Mouse (Mus musculus): ENCODE data around the gene Rasl2-9. TPM values are rescaled to one million over a fixed set of nuclear protein-coding genes. Genes with fewer than 3 reads are reported as not detected.
"Not testable (repeated sequence)": the region's sequence is repeated elsewhere in the genome, so short reads cannot be mapped to it uniquely, and the experiment has no call there.

The Rasl2-9 gene
- 0.41 and 0.46 TPM in 2 replicates for polyA plus RNA-seq (2016; fragmentation: Nextera tagmentation; extraction: Ambion mirVana)

DNA sequence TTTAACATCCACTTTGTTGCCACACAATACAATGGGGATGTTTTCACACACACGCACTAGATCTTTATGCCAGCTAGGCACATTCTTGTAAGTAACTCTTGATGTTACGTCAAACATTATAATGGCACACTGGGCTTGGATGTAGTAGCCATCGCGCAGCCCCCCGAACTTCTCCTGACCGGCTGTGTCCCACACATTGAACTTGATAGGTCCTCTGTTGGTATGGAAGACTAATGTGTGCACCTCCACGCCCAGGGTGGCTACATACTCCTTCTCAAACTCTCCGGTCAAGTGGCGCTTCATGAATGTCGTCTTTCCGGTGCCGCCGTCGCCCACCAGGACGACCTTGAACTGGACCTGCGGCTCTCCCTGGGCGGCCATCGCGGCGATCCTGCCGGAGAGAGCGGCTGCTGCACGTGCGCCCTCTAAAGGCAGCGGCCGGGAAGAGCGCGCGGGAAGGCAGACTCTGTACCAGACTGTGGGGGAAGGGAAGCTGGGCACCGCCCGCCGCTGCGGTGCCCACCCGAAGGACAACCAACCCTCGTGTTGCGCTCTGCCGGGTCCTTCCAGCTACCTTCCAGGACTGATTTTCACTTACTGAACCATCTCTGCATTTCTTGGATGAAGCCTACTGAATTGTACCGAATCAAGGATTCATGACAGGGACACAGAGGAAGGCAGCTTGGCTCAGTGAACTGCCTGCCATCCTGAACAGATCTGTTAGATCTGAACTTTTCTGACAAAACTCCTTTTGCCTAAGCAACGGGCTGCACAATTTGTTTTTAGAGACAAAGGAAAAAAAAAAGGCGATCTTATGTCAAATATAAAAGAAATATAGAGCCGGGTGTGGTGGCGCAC, at the start of gene Rasl2-9:
Gene Rasl2-9, minus strand, starts transcription at position 402 of the 858 bp plus-strand sequence.
- peak within 1 kb of the TSS; percentile 35 for H3K4me3 ChIP-seq
- ATAC-seq (ENCODE audit: low FRiP score, low read depth), result peak; percentile 86
- peak within 1 kb of the TSS; percentile 54 for H3K4me2 ChIP-seq (replicated peaks)
- no peak within 1 kb of the TSS for H3K27ac ChIP-seq (replicated peaks)
- no peaks in the 10 kb centered on the region for H3K4me1 ChIP-seq
- H3K9ac ChIP-seq (replicated peaks), result peak within 1 kb of the TSS; percentile 41; the same call in 1 of the 2 replicates
- no peaks in the 10 kb centered on the region for H3K27me3 ChIP-seq
- H3K9me3 ChIP-seq, result no peaks in the 10 kb centered on the region
- WGBS, result 19% methylated on average over 42 of the region's 42 CpGs
- H3K36me3 ChIP-seq, result no peaks in the 10 kb centered on the region

DNA sequence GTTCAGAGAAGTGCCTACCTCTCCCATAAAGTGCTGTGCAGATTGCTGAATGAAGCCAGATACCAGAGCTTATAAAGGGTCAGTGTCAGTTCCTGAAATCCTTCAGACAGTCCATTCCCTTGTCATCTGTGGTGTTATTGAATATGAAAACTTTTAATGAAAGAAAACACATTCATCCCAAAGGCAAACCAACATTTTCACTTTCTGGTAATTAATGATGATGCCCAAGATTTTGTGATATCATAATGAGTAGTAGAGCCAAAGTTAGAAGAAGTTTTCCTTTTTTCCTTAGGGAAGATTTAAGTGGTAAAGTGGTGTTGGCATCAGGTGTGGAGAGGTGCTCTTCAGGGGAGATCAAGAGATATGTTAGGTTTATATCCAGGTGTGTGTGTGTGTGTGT, 23.8 kb upstream of the Rasl2-9 start, which contains the start of gene Vmn1r55:
Gene Vmn1r55, minus strand, starts transcription at position 101 of the 400 bp plus-strand sequence.
- not testable (repeated sequence) for H3K4me1 ChIP-seq; ATAC-seq (ENCODE audit: low FRiP score, low read depth); H3K27me3 ChIP-seq; H3K9me3 ChIP-seq; H3K36me3 ChIP-seq; H3K27ac ChIP-seq (replicated peaks); H3K4me2 ChIP-seq (replicated peaks); H3K9ac ChIP-seq (replicated peaks); H3K4me3 ChIP-seq

DNA sequence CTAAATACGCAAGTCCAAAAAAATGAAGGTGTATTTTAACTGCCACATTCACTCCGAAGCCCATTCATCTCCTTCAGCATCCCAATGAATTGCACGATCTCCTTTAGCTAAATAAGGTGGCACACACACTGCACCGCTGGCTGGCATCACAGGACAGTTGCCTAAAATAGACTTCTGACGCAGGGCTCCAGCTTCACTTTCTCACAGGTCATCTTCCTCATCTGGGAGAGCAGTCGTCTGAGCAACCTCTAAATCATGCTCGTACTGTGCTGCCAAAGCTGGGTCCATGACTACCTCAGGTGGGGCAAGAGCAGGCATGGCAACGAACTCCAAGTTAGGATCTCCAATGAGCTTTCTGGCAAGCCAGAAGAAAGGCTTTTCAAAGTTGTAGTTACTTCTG, 672 bp downstream of the Rasl2-9 start:
- H3K4me1 ChIP-seq, result no peaks in the 10 kb centered on the region
- 91% methylated on average over 8 of the region's 8 CpGs for WGBS
- no peak for ATAC-seq (ENCODE audit: low FRiP score, low read depth)

DNA sequence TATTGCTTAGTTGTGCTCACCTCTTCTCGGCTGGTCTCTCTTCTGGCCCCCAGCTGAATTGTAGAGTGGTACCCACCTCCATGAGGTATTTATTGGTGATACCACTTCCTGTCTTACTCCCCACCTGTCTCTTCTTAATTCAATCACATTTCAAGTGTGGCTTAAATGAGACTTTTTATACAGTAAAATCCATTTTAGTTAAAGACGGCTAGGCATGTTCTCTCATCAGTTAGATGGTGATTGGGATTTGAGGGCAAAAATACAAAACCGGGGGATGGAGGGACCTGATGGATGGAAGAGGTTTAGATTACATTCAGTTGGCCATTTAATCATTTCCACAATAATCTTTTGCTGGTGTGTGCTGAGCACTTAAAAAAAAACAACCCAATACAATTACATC, 8.9 kb downstream of the Rasl2-9 start, which contains the start of gene Rfpl4:
Gene Rfpl4, minus strand, starts transcription at position 101 of the 400 bp plus-strand sequence.
- 88% methylated on average over 3 of the region's 3 CpGs for WGBS
- Histone ChIP-seq H3K27ac (replicated peaks) (no peak within 1 kb of the TSS), H3K4me1 (no peaks in the 10 kb centered on the region), H3K27me3 (no peaks in the 10 kb centered on the region), H3K4me3 (no peak within 1 kb of the TSS), H3K9ac (replicated peaks) (no peak within 1 kb of the TSS), H3K4me2 (replicated peaks) (no peak within 1 kb of the TSS), H3K36me3 (no peaks in the 10 kb centered on the region), H3K9me3 (no peaks in the 10 kb centered on the region)
- no peak for ATAC-seq (ENCODE audit: low FRiP score, low read depth)

More for the DNA sequence above, 672 bp downstream of the Rasl2-9 start:
- no peak overlapping the region for H3K4me2 ChIP-seq (replicated peaks)
- no peak overlapping the region for H3K4me3 ChIP-seq
- H3K27ac ChIP-seq (replicated peaks), result no peak overlapping the region
- no peaks in the 10 kb centered on the region for H3K27me3 ChIP-seq
- H3K9me3 ChIP-seq, result no peaks in the 10 kb centered on the region
- H3K36me3 ChIP-seq, result no peaks in the 10 kb centered on the region
- H3K9ac ChIP-seq (replicated peaks), result no peak overlapping the region

DNA sequence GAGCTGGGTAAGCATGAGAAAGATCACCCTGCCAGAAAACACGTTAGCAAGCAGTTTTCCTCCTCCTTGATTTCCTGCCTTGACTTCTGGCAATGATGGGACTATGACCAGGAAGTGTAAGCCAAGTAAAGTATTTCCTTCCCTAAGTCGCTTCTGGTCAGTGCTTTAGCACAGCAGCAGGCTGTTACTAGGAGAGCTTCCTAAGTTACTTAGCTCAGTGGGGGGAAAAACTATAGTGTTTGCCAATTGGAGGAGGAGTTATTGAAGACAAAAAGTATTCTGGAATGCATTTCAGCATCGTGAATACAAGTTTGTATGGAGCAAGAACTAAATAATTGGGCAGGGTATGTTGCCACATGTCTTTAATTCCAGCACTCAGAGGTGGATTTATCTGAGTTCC, 13.0 kb downstream of the Rasl2-9 start:
- no peaks in the 10 kb centered on the region for H3K9me3 ChIP-seq
- H3K27me3 ChIP-seq, result no peaks in the 10 kb centered on the region
- ATAC-seq (ENCODE audit: low FRiP score, low read depth), result no peak
- no peaks in the 10 kb centered on the region for H3K36me3 ChIP-seq
- no peak overlapping the region for H3K27ac ChIP-seq (replicated peaks)
- no peak overlapping the region for H3K9ac ChIP-seq (replicated peaks)
- 50% methylated on average over 3 of the region's 3 CpGs for WGBS
- H3K4me3 ChIP-seq, result no peak overlapping the region
- H3K4me1 ChIP-seq, result no peaks in the 10 kb centered on the region
- H3K4me2 ChIP-seq (replicated peaks), result no peak overlapping the region

DNA sequence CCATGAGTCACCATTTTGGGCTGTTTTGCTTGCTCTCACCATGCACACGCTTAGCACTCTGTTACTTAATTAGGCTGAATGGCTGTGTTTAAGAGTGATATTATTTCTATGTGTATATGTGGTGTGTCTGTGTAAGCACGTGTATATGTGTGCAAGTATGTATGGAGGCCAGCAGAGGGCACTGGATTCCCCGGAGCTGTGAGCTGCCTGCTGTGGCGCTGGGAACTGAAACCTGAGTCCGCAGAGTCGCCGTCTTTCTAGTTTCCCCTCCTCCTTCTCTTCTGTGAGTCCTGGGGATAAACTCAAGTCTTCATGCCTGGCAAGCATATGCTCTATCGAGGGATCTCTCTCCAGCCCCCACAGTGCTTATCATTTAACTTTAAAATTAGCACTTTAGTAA, 16.4 kb downstream of the Rasl2-9 start:
- Histone ChIP-seq H3K4me2 (replicated peaks) (no peak overlapping the region), H3K9ac (replicated peaks) (no peak overlapping the region), H3K4me1 (no peaks in the 10 kb centered on the region), H3K4me3 (no peak overlapping the region), H3K27ac (replicated peaks) (no peak overlapping the region), H3K36me3 (no peaks in the 10 kb centered on the region), H3K9me3 (no peaks in the 10 kb centered on the region), H3K27me3 (no peaks in the 10 kb centered on the region)
- ATAC-seq (ENCODE audit: low FRiP score, low read depth), result no peak
- WGBS, result 86% methylated on average over 8 of the region's 8 CpGs

DNA sequence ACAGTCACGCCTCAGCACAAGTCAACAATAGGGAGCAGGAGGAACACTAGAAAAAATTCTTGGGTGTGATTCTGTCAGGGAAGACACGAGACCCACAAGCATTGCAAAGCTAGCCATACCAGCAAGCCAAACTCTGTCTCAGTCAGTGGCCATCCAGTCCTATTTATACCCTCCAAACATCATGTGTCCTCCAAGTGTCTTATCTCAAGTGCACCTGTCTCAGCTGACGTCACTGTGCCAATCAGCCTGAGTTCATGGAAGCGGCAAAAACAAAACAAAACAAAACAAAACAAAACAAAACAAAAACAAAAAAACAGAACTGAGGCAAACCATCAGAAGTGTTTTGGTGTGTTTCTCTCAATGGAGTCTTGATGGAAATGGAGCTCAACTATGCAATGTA, 17.5 kb downstream of the Rasl2-9 start:
- Histone ChIP-seq H3K9ac (replicated peaks) (no peak overlapping the region), H3K36me3 (no peaks in the 10 kb centered on the region), H3K4me2 (replicated peaks) (no peak overlapping the region), H3K27me3 (no peaks in the 10 kb centered on the region), H3K4me3 (no peak overlapping the region), H3K4me1 (no peaks in the 10 kb centered on the region), H3K27ac (replicated peaks) (no peak overlapping the region), H3K9me3 (no peaks in the 10 kb centered on the region)
- no peak for ATAC-seq (ENCODE audit: low FRiP score, low read depth)
- WGBS, result 85% methylated on average over 4 of the region's 4 CpGs

DNA sequence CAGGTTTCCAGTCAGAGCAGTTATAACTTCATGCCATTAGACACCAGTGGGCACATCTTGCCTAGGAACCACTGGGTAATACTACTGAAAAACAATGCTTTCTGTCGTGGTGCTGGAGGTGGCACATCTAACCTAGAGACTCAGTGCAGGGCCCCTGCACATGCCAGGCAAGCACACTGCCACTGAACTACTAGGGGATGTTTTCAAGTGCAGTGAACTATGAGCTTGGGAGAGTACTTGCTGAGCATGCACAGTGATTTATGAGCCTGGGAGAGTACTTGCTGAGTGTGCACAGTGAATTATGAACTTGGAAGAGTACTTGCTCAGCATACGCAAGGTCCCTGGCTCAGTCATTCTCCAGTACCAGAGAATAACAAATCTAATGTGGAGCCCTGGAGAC, 23.2 kb downstream of the Rasl2-9 start:
- 82% methylated on average over 2 of the region's 2 CpGs for WGBS
- H3K27me3 ChIP-seq, result no peaks in the 10 kb centered on the region
- H3K4me2 ChIP-seq (replicated peaks), result no peak overlapping the region
- H3K4me1 ChIP-seq, result no peaks in the 10 kb centered on the region
- H3K36me3 ChIP-seq, result peaks cover 17% of the 10 kb centered on the region
- H3K9ac ChIP-seq (replicated peaks), result no peak overlapping the region
- no peak overlapping the region for H3K27ac ChIP-seq (replicated peaks)
- no peaks in the 10 kb centered on the region for H3K9me3 ChIP-seq
- no peak for ATAC-seq (ENCODE audit: low FRiP score, low read depth)
- no peak overlapping the region for H3K4me3 ChIP-seq

DNA sequence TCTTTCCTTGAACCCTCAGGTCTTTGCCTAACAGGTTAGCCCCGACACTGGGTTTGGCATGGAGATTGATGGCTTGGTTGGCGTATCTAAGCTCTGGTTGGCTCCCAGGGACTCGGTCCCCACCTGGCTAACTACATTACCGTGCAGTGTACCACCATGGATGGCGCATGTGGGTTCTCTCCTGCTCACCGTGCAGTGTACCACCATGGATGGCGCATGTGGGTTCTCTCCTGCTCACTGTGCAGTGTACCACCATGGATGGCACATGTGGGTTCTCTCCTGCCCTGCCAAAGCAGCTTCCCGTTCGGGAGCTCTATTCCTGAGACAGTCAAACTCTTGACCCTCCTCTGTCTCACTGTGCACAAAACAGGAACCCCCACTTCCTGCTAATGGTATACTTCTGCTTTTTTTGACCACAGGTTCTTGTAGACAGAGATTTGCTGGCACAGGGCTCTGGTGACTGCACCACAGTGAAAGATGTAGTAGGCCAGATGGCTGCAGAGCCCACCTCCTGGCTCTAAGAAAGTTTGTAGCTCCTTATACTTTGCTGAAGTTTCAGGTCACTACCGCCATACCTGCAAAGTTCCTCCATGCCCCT, 24.6 kb downstream of the Rasl2-9 start:
- Histone ChIP-seq H3K9me3 (no peaks in the 10 kb centered on the region), H3K36me3 (peaks cover 30% of the 10 kb centered on the region), H3K4me3 (no peak overlapping the region), H3K4me2 (replicated peaks) (no peak overlapping the region), H3K27ac (replicated peaks) (no peak overlapping the region), H3K9ac (replicated peaks) (no peak overlapping the region), H3K27me3 (no peaks in the 10 kb centered on the region), H3K4me1 (no peaks in the 10 kb centered on the region)
- WGBS, result 92% methylated on average over 10 of the region's 10 CpGs
- ATAC-seq (ENCODE audit: low FRiP score, low read depth), result no peak

DNA sequence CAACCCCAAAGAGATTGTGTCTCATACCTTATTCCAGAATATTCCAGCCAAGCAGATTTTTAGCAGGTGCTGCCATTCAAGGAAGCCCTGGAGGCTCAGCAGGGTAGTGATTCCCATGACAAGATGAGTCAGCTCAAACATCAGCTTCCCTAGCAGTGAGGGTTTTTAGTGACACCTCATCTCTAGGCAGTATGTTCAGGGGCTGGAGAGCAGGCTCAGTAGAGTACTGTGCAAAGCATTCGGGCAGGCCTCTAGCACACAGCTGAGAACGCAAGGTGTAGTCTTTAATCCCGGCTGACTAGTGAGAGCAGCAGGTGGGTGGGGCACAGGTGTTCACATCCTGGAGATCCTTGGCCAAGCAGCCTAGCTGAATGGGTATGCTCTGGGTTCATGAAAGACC, 26.0 kb downstream of the Rasl2-9 start:
- H3K9ac ChIP-seq (replicated peaks), result no peak overlapping the region
- H3K4me3 ChIP-seq, result no peak overlapping the region
- no peaks in the 10 kb centered on the region for H3K4me1 ChIP-seq
- no peak overlapping the region for H3K4me2 ChIP-seq (replicated peaks)
- no peak for ATAC-seq (ENCODE audit: low FRiP score, low read depth)
- 89% methylated on average over 3 of the region's 3 CpGs for WGBS
- H3K27ac ChIP-seq (replicated peaks), result no peak overlapping the region
- no peaks in the 10 kb centered on the region for H3K27me3 ChIP-seq
- no peaks in the 10 kb centered on the region for H3K9me3 ChIP-seq
- H3K36me3 ChIP-seq, result peaks cover 44% of the 10 kb centered on the region

DNA sequence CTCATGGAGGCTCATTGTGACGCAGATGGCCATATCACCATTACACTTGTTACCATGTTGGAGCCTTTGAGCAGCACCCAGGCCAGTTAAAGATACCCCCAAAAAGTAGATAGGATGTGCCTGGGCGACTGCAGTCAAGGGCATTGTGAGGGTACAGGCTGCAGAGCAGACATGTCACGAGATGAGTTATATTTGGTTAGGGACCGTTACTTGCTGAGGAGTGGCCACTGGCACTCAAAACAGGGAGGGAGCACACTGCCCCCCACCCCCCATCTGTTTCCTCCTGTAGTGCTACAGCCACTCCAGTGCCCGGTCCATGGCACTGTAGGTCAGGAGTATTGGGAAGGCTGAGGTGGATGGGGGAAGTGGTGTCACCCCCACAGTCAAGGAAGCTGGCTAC, 27.0 kb downstream of the Rasl2-9 start:
- Histone ChIP-seq H3K9me3 (no peaks in the 10 kb centered on the region), H3K9ac (replicated peaks) (no peak overlapping the region), H3K4me1 (no peaks in the 10 kb centered on the region), H3K27me3 (no peaks in the 10 kb centered on the region), H3K4me2 (replicated peaks) (no peak overlapping the region), H3K4me3 (no peak overlapping the region), H3K36me3 (peaks cover 54% of the 10 kb centered on the region), H3K27ac (replicated peaks) (no peak overlapping the region)
- ATAC-seq (ENCODE audit: low FRiP score, low read depth), result no peak
- 95% methylated on average over 5 of the region's 5 CpGs for WGBS

DNA sequence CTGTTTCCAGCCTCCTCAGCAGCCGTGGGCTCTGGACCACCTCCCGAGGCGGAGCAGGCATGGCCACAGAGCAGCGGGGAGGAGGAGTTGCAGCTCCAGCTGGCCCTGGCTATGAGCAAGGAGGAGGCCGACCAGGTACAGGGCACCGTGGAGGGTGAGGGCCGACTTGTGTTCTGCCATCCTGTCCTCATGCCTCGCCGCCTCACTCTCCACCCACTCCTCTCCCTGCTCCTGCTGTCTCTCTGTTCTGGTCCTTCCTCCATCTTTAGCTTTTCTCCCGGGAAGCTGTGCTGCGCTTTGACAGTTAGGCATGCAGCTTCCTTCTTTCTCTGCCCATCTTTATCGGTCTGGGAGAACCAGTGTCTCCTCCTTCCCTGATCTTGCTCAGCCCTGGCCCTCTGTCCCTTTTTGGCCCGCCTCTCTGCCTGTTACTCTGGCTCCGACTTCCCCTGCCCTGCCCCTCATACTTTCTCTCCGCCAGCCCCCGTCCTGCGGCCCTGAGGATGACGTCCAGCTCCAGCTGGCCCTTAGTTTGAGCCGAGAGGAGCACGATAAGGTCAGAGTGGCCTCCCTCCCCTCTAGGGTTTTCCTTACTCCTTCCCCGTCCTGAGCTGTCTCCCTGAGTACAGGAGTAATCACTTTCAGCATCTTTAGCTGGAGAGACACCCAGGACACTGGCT, 32.8 kb downstream of the Rasl2-9 start:
- H3K27me3 ChIP-seq, result no peaks in the 10 kb centered on the region
- 87% methylated on average over 21 of the region's 21 CpGs for WGBS
- no peak for ATAC-seq (ENCODE audit: low FRiP score, low read depth)
- H3K4me3 ChIP-seq, result no peak overlapping the region
- no peaks in the 10 kb centered on the region for H3K4me1 ChIP-seq
- no peak overlapping the region for H3K9ac ChIP-seq (replicated peaks)
- peaks cover 85% of the 10 kb centered on the region for H3K36me3 ChIP-seq
- H3K27ac ChIP-seq (replicated peaks), result no peak overlapping the region
- H3K9me3 ChIP-seq, result no peaks in the 10 kb centered on the region
- no peak overlapping the region for H3K4me2 ChIP-seq (replicated peaks)
